Mouse (Mus musculus) MEL (cell line): Measurements from ENCODE around the gene Sap30l. TPM values are rescaled to one million over a fixed set of nuclear protein-coding genes. Genes with fewer than 3 reads are reported as not detected.

Experiments
- DNase-seq: peaks from one replicate; pipeline ENCODE4 v3.0.0; 2011; ENCODE audit warnings: low read depth, low spot score
- H3K27ac ChIP-seq: 2 replicates; pipeline ENCODE4 v1.5.1; 2012; ENCODE audit warnings: low read depth, mild to moderate bottlenecking, control low read depth, low read length, moderate library complexity; ENCODE audit not compliant: control insufficient read depth
- H3K27me3 ChIP-seq, 2 experiments: fragments of 150-350 bp in 1 of 2; sonication (generic) in 1 of 2; 2 replicates each; pipeline ENCODE4 v1.6.1; 2012; ENCODE audit warnings: low read length in 2 of 2, mild to moderate bottlenecking in 2 of 2, improper control_type of control experiment in 1 of 2, moderate library complexity in 1 of 2; ENCODE audit not compliant: insufficient read depth in 2 of 2, control insufficient read depth in 1 of 2
- H3K36me3 ChIP-seq, 2 experiments: 2 replicates each; pipeline ENCODE4 v1.6.1; 2012 to 2014; ENCODE audit warnings: low read length in 2 of 2, improper control_type of control experiment in 1 of 2, inconsistent platforms in 1 of 2, mild to moderate bottlenecking in 1 of 2; ENCODE audit not compliant: insufficient read depth in 2 of 2, control insufficient read depth in 1 of 2
- H3K4me1 ChIP-seq, 2 experiments: fragments of 150-350 bp in 1 of 2; sonication (generic) in 1 of 2; 2 replicates each; pipeline ENCODE4 v1.6.1; 2012; ENCODE audit warnings: low read length in 2 of 2, improper control_type of control experiment in 1 of 2, mild to moderate bottlenecking in 1 of 2; ENCODE audit not compliant: insufficient read depth in 2 of 2, control insufficient read depth in 1 of 2
- H3K4me3 ChIP-seq, 2 experiments: fragments of 150-350 bp in 1 of 2; sonication (generic) in 1 of 2; 2 replicates each; pipeline ENCODE4 v1.5.1; 2012; ENCODE audit warnings: low read depth in 2 of 2, low read length in 2 of 2, mild to moderate bottlenecking in 2 of 2, moderate library complexity in 2 of 2, control low read depth in 1 of 2, improper control_type of control experiment in 1 of 2; ENCODE audit not compliant: control insufficient read depth in 1 of 2, insufficient read depth in 1 of 2
- H3K79me2 ChIP-seq: 2 replicates; pipeline ENCODE4 v1.6.1; 2012; ENCODE audit warnings: mild to moderate bottlenecking, low read length, moderate library complexity; ENCODE audit not compliant: control insufficient read depth, poor library complexity, insufficient read depth
- H3K9ac ChIP-seq: 2 replicates; pipeline ENCODE4 v1.6.1; 2012; ENCODE audit warnings: low read depth, mild to moderate bottlenecking, control low read depth, low read length, moderate library complexity; ENCODE audit not compliant: control insufficient read depth, poor library complexity, severe bottlenecking
- H3K9me3 ChIP-seq: fragments of 150-350 bp; sonication (generic); replicated peaks from 2 replicates; pipeline ENCODE4 v1.6.1; 2012; ENCODE audit warnings: mild to moderate bottlenecking, low read length, improper control_type of control experiment, moderate library complexity; ENCODE audit not compliant: insufficient read depth
- CHD2 ChIP-seq: IDR thresholded peaks from 2 replicates; pipeline ENCODE4 v1.6.1; 2011; ENCODE audit warnings: low read length, improper control_type of control experiment
- ELF1 ChIP-seq: IDR thresholded peaks from 2 replicates; pipeline ENCODE4 v1.6.1; 2014; ENCODE audit warnings: low read depth, mild to moderate bottlenecking, inconsistent platforms, low read length, improper control_type of control experiment, moderate library complexity
- EP300 ChIP-seq, 2 experiments: IDR thresholded peaks; 2 replicates each; pipeline ENCODE4 v1.6.1; 2011; ENCODE audit warnings: improper control_type of control experiment in 2 of 2, low read length in 2 of 2, low read depth in 1 of 2, mild to moderate bottlenecking in 1 of 2
- ETS1 ChIP-seq: IDR thresholded peaks from 2 replicates; pipeline ENCODE4 v1.6.1; 2012; ENCODE audit warnings: low read depth, mild to moderate bottlenecking, inconsistent platforms, low read length, improper control_type of control experiment, moderate library complexity
- JUND ChIP-seq: IDR thresholded peaks from 2 replicates; pipeline ENCODE4 v1.6.1; 2011; ENCODE audit warnings: low read depth, mild to moderate bottlenecking, improper control_type of control experiment, low read length
- MAX ChIP-seq: IDR thresholded peaks from 2 replicates; pipeline ENCODE4 v1.6.1; 2011; ENCODE audit warnings: low read length, improper control_type of control experiment
- MAZ ChIP-seq: IDR thresholded peaks from 2 replicates; pipeline ENCODE4 v1.6.1; 2012; ENCODE audit warnings: low read depth, mild to moderate bottlenecking, inconsistent platforms, low read length, improper control_type of control experiment
- MXI1 ChIP-seq: IDR thresholded peaks from 2 replicates; pipeline ENCODE4 v1.6.1; 2011; ENCODE audit warnings: mild to moderate bottlenecking, low read depth, low read length, improper control_type of control experiment
- MYB ChIP-seq: IDR thresholded peaks from 2 replicates; pipeline ENCODE4 v1.6.1; 2011; ENCODE audit warnings: mild to moderate bottlenecking, low read depth, low read length, improper control_type of control experiment
- POLR2A ChIP-seq, 2 experiments: IDR thresholded peaks; 2 replicates each; pipeline ENCODE4 v1.6.1; 2011 to 2012; ENCODE audit warnings: low read length in 2 of 2, mild to moderate bottlenecking in 2 of 2, control low read depth in 1 of 2, improper control_type of control experiment in 1 of 2, low read depth in 1 of 2, moderate library complexity in 1 of 2; ENCODE audit not compliant: control insufficient read depth in 1 of 2, insufficient read depth in 1 of 2, poor library complexity in 1 of 2
- POLR2AphosphoS2 ChIP-seq: IDR thresholded peaks from 2 replicates; pipeline ENCODE4 v1.6.1; 2011; ENCODE audit warnings: low read length, improper control_type of control experiment
- POLR2AphosphoS5 ChIP-seq: IDR thresholded peaks from 2 replicates; pipeline ENCODE4 v1.6.1; 2012; ENCODE audit warnings: low read depth, borderline replicate concordance, mild to moderate bottlenecking, inconsistent platforms, low read length, moderate library complexity, mixed read lengths
- RCOR1 ChIP-seq: IDR thresholded peaks from 2 replicates; pipeline ENCODE4 v1.6.1; 2012; ENCODE audit warnings: low read depth, mild to moderate bottlenecking, inconsistent platforms, low read length, improper control_type of control experiment
- TAL1 ChIP-seq: IDR thresholded peaks from 2 replicates; pipeline ENCODE4 v1.6.1; 2012; ENCODE audit warnings: mild to moderate bottlenecking, inconsistent platforms, low read length, moderate library complexity, mixed read lengths
- USF1 ChIP-seq: IDR thresholded peaks from 2 replicates; pipeline ENCODE4 v1.6.1; 2014; ENCODE audit warnings: low read depth, mild to moderate bottlenecking, inconsistent platforms, low read length, improper control_type of control experiment, moderate library complexity
- USF2 ChIP-seq, 2 experiments: IDR thresholded peaks; 2 replicates each; pipeline ENCODE4 v1.6.1; 2011 to 2012; ENCODE audit warnings: improper control_type of control experiment in 2 of 2, low read length in 2 of 2, borderline replicate concordance in 1 of 2, inconsistent platforms in 1 of 2, low read depth in 1 of 2, mild to moderate bottlenecking in 1 of 2; ENCODE audit not compliant: insufficient read depth in 1 of 2
- ZNF384 ChIP-seq: IDR thresholded peaks from 2 replicates; pipeline ENCODE4 v1.6.1; 2012; ENCODE audit warnings: low read depth, mild to moderate bottlenecking, inconsistent platforms, low read length, improper control_type of control experiment
- polyA plus RNA-seq, 2 experiments: library from polyadenylated mRNA; stranded (reverse) in 1 of 2; unstranded in 1 of 2; fragments of >175 nt in 1 of 2; fragments of >200 nt in 1 of 2; gene quantifications; 2 replicates each; pipeline versions ENCODE4 v1.2.1 to v1.2.4; 2012; ENCODE audit warnings: low replicate concordance in 2 of 2, low read depth in 1 of 2; ENCODE audit not compliant: insufficient read length in 2 of 2, insufficient read depth in 1 of 2, missing spikeins in 1 of 2
- total RNA-seq: library from RNA; depleted of rRNA; stranded (reverse); fragments of 300-350 nt; gene quantifications from 2 replicates; pipeline ENCODE4 v1.2.3, GENCODE M21; 2012

Gene Sap30l
- total and polyA plus RNA-seq, 3 experiments = 40.2 to 52.5 TPM; not detected in 1

DNA sequence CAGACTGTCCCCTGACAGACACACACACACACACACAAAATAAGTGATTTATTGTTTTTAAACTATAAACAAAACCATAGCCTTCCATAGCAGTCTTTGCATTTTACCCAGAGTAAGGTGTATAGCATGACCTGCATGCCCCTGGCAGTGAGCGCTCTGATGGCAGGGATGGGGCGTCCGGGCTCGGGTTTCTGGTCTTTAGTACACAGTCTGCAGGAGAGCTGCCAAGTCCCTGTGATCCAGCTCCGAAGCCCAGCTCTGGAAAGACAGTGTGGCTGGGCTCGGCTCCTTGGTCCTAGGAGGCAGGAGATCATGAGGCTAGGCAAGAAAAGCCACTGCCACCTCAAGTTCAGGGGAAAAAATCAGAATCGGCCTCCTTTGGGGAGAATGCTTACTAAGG lies 9.6 kb downstream of the Sap30l start:
- Histone ChIP-seq H3K79me2 (no peaks in the 10 kb centered on the region), H3K4me1 (no peaks in the 10 kb centered on the region), H3K36me3 (no peaks in the 10 kb centered on the region; a peak in 1 of 4 replicates), H3K27ac (no peak overlapping the region), H3K9me3 (no peaks in the 10 kb centered on the region)
- TF ChIP-seq USF1 (no peak), JUND (no peak), MXI1 (no peak), POLR2AphosphoS5 (no peak), ETS1 (no peak), EP300 (IDR thresholded peaks at IDR 0.05; ENCODE audit: low read depth in 1 of 2, low read length in 2 of 2) (no peak), USF2 (IDR thresholded peaks at IDR 0.05; ENCODE audit: borderline replicate concordance in 1 of 2, insufficient read depth in 1 of 2, low read depth in 1 of 2, low read length in 2 of 2) (no peak)
- TF ChIP-seq, all 39 proteins: peak for 0
- DNase-seq = no peak
- no peak overlapping the region for H3K9ac ChIP-seq
- H3K27me3 ChIP-seq = no peaks in the 10 kb centered on the region
- H3K4me3 ChIP-seq = no peak overlapping the region

DNA sequence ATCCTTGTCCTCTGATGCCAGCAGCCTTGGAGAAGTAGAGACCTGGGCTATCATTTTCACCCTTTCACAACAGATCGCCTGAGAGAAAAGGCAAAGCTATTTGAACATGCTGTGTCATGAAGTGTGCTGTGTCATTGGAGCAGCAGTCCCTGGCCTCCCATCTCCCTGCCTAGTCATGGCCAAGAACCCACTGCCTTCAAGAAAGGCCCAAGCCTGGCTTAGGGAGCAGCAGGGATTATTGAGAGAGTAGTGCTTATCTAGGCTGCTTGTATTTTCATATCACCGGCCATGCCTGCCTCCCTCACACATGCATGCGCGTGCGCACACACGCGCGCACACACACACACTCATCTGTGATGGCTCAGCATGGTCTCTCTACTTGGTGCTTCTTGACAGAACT lies 10.8 kb downstream of the Sap30l start:
- H3K9ac ChIP-seq = no peak overlapping the region
- no peaks in the 10 kb centered on the region for H3K27me3 ChIP-seq
- no peak overlapping the region for H3K27ac ChIP-seq
- H3K36me3 ChIP-seq = no peaks in the 10 kb centered on the region; a peak in 1 of 4 replicates
- H3K4me3 ChIP-seq = no peak overlapping the region
- no peaks in the 10 kb centered on the region for H3K9me3 ChIP-seq
- TF ChIP-seq ELF1 (no peak), TAL1 (no peak), POLR2AphosphoS2 (no peak), POLR2A (IDR thresholded peaks at IDR 0.05; ENCODE audit: control insufficient read depth in 1 of 2, insufficient read depth in 1 of 2, low read depth in 1 of 2, low read length in 2 of 2, poor library complexity in 1 of 2) (no peak), MAZ (no peak), ZNF384 (no peak), MAX (no peak), CHD2 (no peak), MYB (no peak), USF1 (no peak), JUND (no peak), RCOR1 (no peak)
- no peak for DNase-seq
- no peaks in the 10 kb centered on the region for H3K4me1 ChIP-seq
- no peaks in the 10 kb centered on the region for H3K79me2 ChIP-seq
